Mouse (Mus musculus): ENCODE data around the gene St6galnac6. TPM values are rescaled to one million over a fixed set of nuclear protein-coding genes. Genes with fewer than 3 reads are reported as not detected.
A peak's percentile ranks its signal among the peaks of the same experiment; 100 is the strongest.

Gene St6galnac6
- polyA plus RNA-seq (2014; fragmentation: Nextera tagmentation; extraction: Ambion mirVana) = 6.5 and 7.5 TPM in 2 replicates

GRCm38 (mm10) chr2:32599409-32599808, at the start of gene St6galnac6:
Gene St6galnac6 (plus strand): TSS chr2:32599709.
- no peak for DNase-seq (ENCODE audit: low spot score)
- no peak for ATAC-seq (ENCODE audit: insufficient number of reproducible peaks, low FRiP score, low TSS enrichment, low read depth)
- H3K27ac ChIP-seq (replicated peaks; ENCODE audit: low read depth, low read length) = no peak within 1 kb of the TSS
- no peaks in the 10 kb centered on the region for H3K27me3 ChIP-seq (ENCODE audit: control insufficient read depth, insufficient read depth, low read length)
- H3K4me3 ChIP-seq (ENCODE audit: low read depth, low read length) = no peak within 1 kb of the TSS
- no peak within 1 kb of the TSS for H3K4me2 ChIP-seq (ENCODE audit: low read depth, severe bottlenecking)
- no peak within 1 kb of the TSS for H3K9ac ChIP-seq (ENCODE audit: low read length)
- no peaks in the 10 kb centered on the region for H3K4me1 ChIP-seq (ENCODE audit: control insufficient read depth, insufficient read depth, low read length)
- H3K36me3 ChIP-seq (ENCODE audit: control insufficient read depth, insufficient read depth, low read length) = peaks cover 2% of the 10 kb centered on the region; the same call in 1 of the 2 replicates
- WGBS = 89% methylated on average over 3 of the region's 3 CpGs
- H3K9me3 ChIP-seq (ENCODE audit: control insufficient read depth, low read length) = no peaks in the 10 kb centered on the region

DNA sequence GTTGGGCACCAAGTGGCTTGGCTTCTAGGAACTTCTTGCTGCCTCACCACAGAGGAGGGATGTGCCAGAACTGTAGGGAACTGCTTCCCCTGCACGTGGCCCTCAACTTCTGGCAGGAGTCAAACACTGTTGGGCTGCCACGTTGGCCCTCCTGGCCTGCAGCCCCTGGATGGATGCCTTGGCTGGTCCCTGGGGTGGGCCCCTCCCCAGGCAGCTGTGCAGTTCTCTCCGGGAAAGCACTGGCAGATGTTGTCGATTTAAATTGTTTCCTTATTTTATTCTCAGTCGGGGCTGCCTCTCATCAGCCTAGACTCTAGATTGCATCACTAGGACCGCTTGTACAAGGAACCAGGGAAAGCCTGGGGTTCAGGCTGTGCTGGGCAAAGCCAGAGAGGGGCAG, 49.7 kb upstream of the St6galnac6 start:
- H3K9ac ChIP-seq (ENCODE audit: low read length) = no peak overlapping the region
- ATAC-seq (ENCODE audit: insufficient number of reproducible peaks, low FRiP score, low TSS enrichment, low read depth) (no peak), DNase-seq (ENCODE audit: low spot score) (no peak)
- H3K4me1 ChIP-seq (ENCODE audit: control insufficient read depth, insufficient read depth, low read length) = peaks cover 4% of the 10 kb centered on the region; the same call in 1 of the 2 replicates
- no peaks in the 10 kb centered on the region for H3K9me3 ChIP-seq (ENCODE audit: control insufficient read depth, low read length)
- H3K27ac ChIP-seq (replicated peaks; ENCODE audit: low read depth, low read length) = no peak overlapping the region; the same call in 1 of the 2 replicates
- H3K36me3 ChIP-seq (ENCODE audit: control insufficient read depth, insufficient read depth, low read length) = no peaks in the 10 kb centered on the region
- H3K4me2 ChIP-seq (ENCODE audit: low read depth, severe bottlenecking) = no peak overlapping the region
- 50% methylated on average over 6 of the region's 6 CpGs for WGBS
- no peak overlapping the region for H3K4me3 ChIP-seq (ENCODE audit: low read depth, low read length)
- no peaks in the 10 kb centered on the region for H3K27me3 ChIP-seq (ENCODE audit: control insufficient read depth, insufficient read depth, low read length)

GRCm38 (mm10) chr2:32551236-32551635, 48.3 kb upstream of the St6galnac6 start:
- H3K27me3 ChIP-seq (ENCODE audit: control insufficient read depth, insufficient read depth, low read length) = no peaks in the 10 kb centered on the region
- no peak overlapping the region for H3K27ac ChIP-seq (replicated peaks; ENCODE audit: low read depth, low read length)
- WGBS = 77% methylated on average over 5 of the region's 5 CpGs
- no peaks in the 10 kb centered on the region for H3K36me3 ChIP-seq (ENCODE audit: control insufficient read depth, insufficient read depth, low read length)
- DNase-seq (ENCODE audit: low spot score) = no peak
- peaks cover 4% of the 10 kb centered on the region; the same call in 1 of the 2 replicates for H3K4me1 ChIP-seq (ENCODE audit: control insufficient read depth, insufficient read depth, low read length)
- H3K9ac ChIP-seq (ENCODE audit: low read length) = no peak overlapping the region
- H3K4me2 ChIP-seq (ENCODE audit: low read depth, severe bottlenecking) = no peak overlapping the region
- ATAC-seq (ENCODE audit: insufficient number of reproducible peaks, low FRiP score, low TSS enrichment, low read depth) = no peak
- H3K4me3 ChIP-seq (ENCODE audit: low read depth, low read length) = no peak overlapping the region
- H3K9me3 ChIP-seq (ENCODE audit: control insufficient read depth, low read length) = no peaks in the 10 kb centered on the region

DNA sequence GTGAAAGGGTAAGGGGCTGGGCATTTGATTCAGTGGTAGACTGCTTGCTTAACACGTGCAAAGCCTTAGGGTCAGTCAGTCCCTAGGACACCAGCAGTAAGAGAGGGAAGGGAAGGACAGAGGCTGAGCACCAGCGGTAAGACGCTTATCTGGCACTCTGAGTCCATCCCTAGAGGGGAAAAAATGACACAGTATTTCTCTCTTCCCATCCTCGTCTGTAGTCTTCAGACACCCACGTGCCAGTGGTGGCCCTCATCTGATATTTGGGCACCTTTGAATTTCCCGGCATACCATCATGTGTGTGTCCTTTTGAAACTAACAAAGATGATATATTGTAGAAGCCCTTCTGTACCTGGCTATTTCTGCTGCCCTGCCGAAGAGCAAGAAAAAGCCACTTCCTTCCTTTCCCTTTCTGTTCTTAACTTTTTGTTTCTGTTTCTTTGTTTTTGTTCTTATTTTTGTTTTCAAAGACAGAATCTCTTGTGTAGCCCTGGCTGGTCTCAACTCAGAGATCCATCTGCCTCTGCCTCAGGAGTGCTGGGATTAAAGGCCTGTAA, 45.8 kb upstream of the St6galnac6 start:
- Histone ChIP-seq H3K4me1 (ENCODE audit: control insufficient read depth, insufficient read depth, low read length) (peaks cover 4% of the 10 kb centered on the region; the same call in 1 of the 2 replicates), H3K4me2 (ENCODE audit: low read depth, severe bottlenecking) (no peak overlapping the region), H3K36me3 (ENCODE audit: control insufficient read depth, insufficient read depth, low read length) (no peaks in the 10 kb centered on the region), H3K9me3 (ENCODE audit: control insufficient read depth, low read length) (no peaks in the 10 kb centered on the region), H3K27ac (replicated peaks; ENCODE audit: low read depth, low read length) (no peak overlapping the region), H3K27me3 (ENCODE audit: control insufficient read depth, insufficient read depth, low read length) (no peaks in the 10 kb centered on the region), H3K9ac (ENCODE audit: low read length) (no peak overlapping the region), H3K4me3 (ENCODE audit: low read depth, low read length) (no peak overlapping the region)
- no peak for DNase-seq (ENCODE audit: low spot score)
- WGBS = 84% methylated on average over 7 of the region's 7 CpGs
- ATAC-seq (ENCODE audit: insufficient number of reproducible peaks, low FRiP score, low TSS enrichment, low read depth) = no peak

- ATAC-seq (ENCODE audit: insufficient number of reproducible peaks, low FRiP score, low TSS enrichment, low read depth) (no peak), DNase-seq (ENCODE audit: low spot score) (no peak)
- no peaks in the 10 kb centered on the region for H3K27me3 ChIP-seq (ENCODE audit: control insufficient read depth, insufficient read depth, low read length)
- H3K4me2 ChIP-seq (ENCODE audit: low read depth, severe bottlenecking) = no peak overlapping the region
- no peaks in the 10 kb centered on the region for H3K36me3 ChIP-seq (ENCODE audit: control insufficient read depth, insufficient read depth, low read length)
- H3K9me3 ChIP-seq (ENCODE audit: control insufficient read depth, low read length) = no peaks in the 10 kb centered on the region
- no peak overlapping the region for H3K4me3 ChIP-seq (ENCODE audit: low read depth, low read length)
- H3K27ac ChIP-seq (replicated peaks; ENCODE audit: low read depth, low read length) = no peak overlapping the region
- WGBS = 50% methylated on average over 4 of the region's 4 CpGs
- H3K4me1 ChIP-seq (ENCODE audit: control insufficient read depth, insufficient read depth, low read length) = no peaks in the 10 kb centered on the region; the same call in 1 of the 2 replicates
- no peak overlapping the region for H3K9ac ChIP-seq (ENCODE audit: low read length)
Observed at GRCm38 (mm10) chr2:32555484-32555883, 44.0 kb upstream of the St6galnac6 start.

DNA sequence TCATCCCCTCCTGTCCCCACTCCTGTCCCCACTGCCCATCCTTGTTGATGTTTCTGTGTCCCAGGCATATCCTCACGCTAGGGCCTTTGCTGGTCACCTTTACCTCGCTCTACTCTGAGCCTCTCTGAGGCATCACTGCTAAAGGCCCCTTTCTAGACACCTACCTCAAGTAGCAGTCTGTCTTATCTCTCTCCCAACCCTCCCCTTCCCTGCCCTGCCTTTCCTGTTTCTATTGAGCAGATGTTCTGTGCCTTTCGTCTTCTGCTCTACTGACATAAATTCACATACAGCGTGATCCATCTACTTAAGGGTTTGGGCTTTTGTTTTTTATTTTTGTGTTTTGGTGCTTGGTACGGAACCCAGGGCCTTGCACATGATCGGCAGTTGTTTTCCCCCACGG, 43.5 kb upstream of the St6galnac6 start:
- WGBS = 85% methylated on average over 7 of the region's 7 CpGs
- Histone ChIP-seq H3K36me3 (ENCODE audit: control insufficient read depth, insufficient read depth, low read length) (no peaks in the 10 kb centered on the region), H3K4me1 (ENCODE audit: control insufficient read depth, insufficient read depth, low read length) (no peaks in the 10 kb centered on the region), H3K9ac (ENCODE audit: low read length) (no peak overlapping the region), H3K4me2 (ENCODE audit: low read depth, severe bottlenecking) (no peak overlapping the region), H3K27ac (replicated peaks; ENCODE audit: low read depth, low read length) (no peak overlapping the region), H3K27me3 (ENCODE audit: control insufficient read depth, insufficient read depth, low read length) (no peaks in the 10 kb centered on the region), H3K9me3 (ENCODE audit: control insufficient read depth, low read length) (no peaks in the 10 kb centered on the region), H3K4me3 (ENCODE audit: low read depth, low read length) (no peak overlapping the region)
- DNase-seq (ENCODE audit: low spot score) = no peak
- ATAC-seq (ENCODE audit: insufficient number of reproducible peaks, low FRiP score, low TSS enrichment, low read depth) = no peak

DNA sequence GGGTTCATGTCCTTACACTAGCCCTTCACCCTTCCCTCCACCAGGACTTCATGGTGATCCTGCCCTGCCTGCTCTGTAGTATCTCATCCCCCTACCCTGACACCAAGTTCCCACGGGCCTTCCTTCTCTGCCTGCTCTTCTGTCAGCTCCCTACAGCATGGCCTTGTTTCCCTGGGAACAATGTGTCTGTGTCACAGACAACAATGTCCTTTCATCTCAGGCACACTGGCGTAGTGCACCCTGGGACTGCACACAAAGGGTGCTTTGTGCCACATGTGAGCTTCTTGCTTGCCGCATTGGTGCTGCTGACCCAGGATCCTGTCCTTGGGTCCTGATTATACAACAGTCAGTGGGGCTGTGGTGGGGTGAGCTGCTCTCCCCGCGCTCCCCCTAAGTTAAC, 39.9 kb upstream of the St6galnac6 start:
- H3K4me1 ChIP-seq (ENCODE audit: control insufficient read depth, insufficient read depth, low read length) = no peaks in the 10 kb centered on the region
- no peak overlapping the region for H3K9ac ChIP-seq (ENCODE audit: low read length)
- H3K4me2 ChIP-seq (ENCODE audit: low read depth, severe bottlenecking) = no peak overlapping the region
- no peaks in the 10 kb centered on the region for H3K27me3 ChIP-seq (ENCODE audit: control insufficient read depth, insufficient read depth, low read length)
- no peaks in the 10 kb centered on the region for H3K9me3 ChIP-seq (ENCODE audit: control insufficient read depth, low read length)
- DNase-seq (ENCODE audit: low spot score) = no peak
- no peaks in the 10 kb centered on the region; the same call in 1 of the 2 replicates for H3K36me3 ChIP-seq (ENCODE audit: control insufficient read depth, insufficient read depth, low read length)
- H3K27ac ChIP-seq (replicated peaks; ENCODE audit: low read depth, low read length) = peak overlapping the region; percentile 21; the same call in 1 of the 2 replicates
- WGBS = 78% methylated on average over 5 of the region's 5 CpGs
- H3K4me3 ChIP-seq (ENCODE audit: low read depth, low read length) = no peak overlapping the region
- ATAC-seq (ENCODE audit: insufficient number of reproducible peaks, low FRiP score, low TSS enrichment, low read depth) = no peak

GRCm38 (mm10) chr2:32566536-32567063, 32.9 kb upstream of the St6galnac6 start:
- ATAC-seq (ENCODE audit: insufficient number of reproducible peaks, low FRiP score, low TSS enrichment, low read depth) (no peak), DNase-seq (ENCODE audit: low spot score) (peak; percentile 75)
- H3K4me3 ChIP-seq (ENCODE audit: low read depth, low read length) = no peak overlapping the region
- H3K4me2 ChIP-seq (ENCODE audit: low read depth, severe bottlenecking) = no peak overlapping the region
- no peaks in the 10 kb centered on the region for H3K27me3 ChIP-seq (ENCODE audit: control insufficient read depth, insufficient read depth, low read length)
- peaks cover 4% of the 10 kb centered on the region for H3K4me1 ChIP-seq (ENCODE audit: control insufficient read depth, insufficient read depth, low read length)
- no peak overlapping the region for H3K27ac ChIP-seq (replicated peaks; ENCODE audit: low read depth, low read length)
- H3K9me3 ChIP-seq (ENCODE audit: control insufficient read depth, low read length) = no peaks in the 10 kb centered on the region
- 39% methylated on average over 4 of the region's 4 CpGs for WGBS
- H3K9ac ChIP-seq (ENCODE audit: low read length) = no peak overlapping the region
- peaks cover 8% of the 10 kb centered on the region; the same call in 1 of the 2 replicates for H3K36me3 ChIP-seq (ENCODE audit: control insufficient read depth, insufficient read depth, low read length)
